ENCODE assay signal across 10 mouse cellular contexts in genomic region chr15:77003868-77004215, GRCm38 (mm10). TPM values are rescaled to one million over a fixed set of nuclear protein-coding genes. Genes with fewer than 3 reads are reported as not detected.
A peak's percentile ranks its signal among the peaks of the same experiment; 100 is the strongest.
DNase-seq lines count a peak whose midpoint lies in the region; ATAC-seq and TF ChIP-seq lines count a peak whose summit lies in the region.
"Had no signal": no experiment of that assay in that cellular context is flagged by ENCODE, and none has a peak within 500 bp of the region (broad histone marks: within the 10 kb centered on the region; RNA-seq: fewer than 3 reads in every experiment).

No protein-coding gene starts in this region.

- no peaks in the 10 kb centered on the region for H3K27me3 ChIP-seq in liver, adult 2 months (ENCODE audit: control insufficient read depth, insufficient read depth, low read length)
- H3K27me3 ChIP-seq in liver, embryonic 11.5 days (replicated peaks; ENCODE audit: control insufficient read depth, insufficient read depth, low read length): peaks cover 12% of the 10 kb centered on the region
- H3K27me3 ChIP-seq in heart, postnatal 0 days (ENCODE audit: control insufficient read depth, insufficient read depth, low read length): no peaks in the 10 kb centered on the region

- ATAC-seq in liver, embryonic 11.5 days (replicated peaks; ENCODE audit: low FRiP score): no peak
- peak; percentile 62 for ATAC-seq in heart, postnatal 0 days (ENCODE audit: insufficient read depth, low read depth)
- no peak for ATAC-seq in granulocyte monocyte progenitor cell, adult 5-6 weeks (replicated peaks; ENCODE audit: poor library complexity, severe bottlenecking)

- H3K4me1 ChIP-seq in liver, adult 2 months (ENCODE audit: control insufficient read depth, insufficient read depth, low read length): no peaks in the 10 kb centered on the region
- no peaks in the 10 kb centered on the region for H3K4me1 ChIP-seq in liver, embryonic 11.5 days (replicated peaks; ENCODE audit: control insufficient read depth, insufficient read depth, low read length)
- H3K4me1 ChIP-seq in cortical plate, adult 2 months (ENCODE audit: control insufficient read depth, insufficient read depth, low read length): no peaks in the 10 kb centered on the region
- no peaks in the 10 kb centered on the region for H3K4me1 ChIP-seq in heart, postnatal 0 days (ENCODE audit: control insufficient read depth, insufficient read depth)
- H3K4me1 ChIP-seq: midbrain, embryonic 12.5 days had no signal

- H3K79me2 ChIP-seq in liver, adult 2 months (ENCODE audit: control insufficient read depth, insufficient read depth, low read length): no peaks in the 10 kb centered on the region

- no peaks in the 10 kb centered on the region for H3K9me3 ChIP-seq in liver, embryonic 11.5 days (ENCODE audit: control insufficient read depth, low read length)
- no peaks in the 10 kb centered on the region for H3K9me3 ChIP-seq in heart, postnatal 0 days (replicated peaks; ENCODE audit: control insufficient read depth, low read length)
- H3K9me3 ChIP-seq: embryonic facial prominence, embryonic 12.5 days; midbrain, embryonic 12.5 days had no signal

- 0% methylated on average over 3 of the region's 3 CpGs for WGBS in liver, adult 2 months
- WGBS in liver, embryonic 11.5 days: 34% methylated on average over 3 of the region's 3 CpGs
- 6% methylated on average over 3 of the region's 3 CpGs for WGBS in heart, postnatal 0 days

- H3K9ac ChIP-seq in liver, adult 2 months (ENCODE audit: low read depth, low read length): no peak overlapping the region
- no peak overlapping the region for H3K9ac ChIP-seq in liver, embryonic 11.5 days (ENCODE audit: low read depth, low read length)
- H3K9ac ChIP-seq in heart, postnatal 0 days (replicated peaks; ENCODE audit: low read depth, low read length): no peak overlapping the region
- H3K9ac ChIP-seq: embryonic facial prominence, embryonic 12.5 days; midbrain, embryonic 12.5 days had no signal

- no peak for TF ChIP-seq POLR2A in liver, adult 2 months (IDR thresholded peaks at IDR 0.05; ENCODE audit: extremely low read depth, insufficient read depth, low read length)
- TF ChIP-seq POLR2A in cortical plate, adult 2 months (IDR thresholded peaks at IDR 0.05; ENCODE audit: extremely low read depth, insufficient read depth, low read length): no peak

- no peak overlapping the region for H3K4me3 ChIP-seq in liver, adult 2 months (ENCODE audit: insufficient read depth, low read depth, low read length)
- no peak overlapping the region for H3K4me3 ChIP-seq in liver, embryonic 11.5 days (ENCODE audit: low read depth, low read length)
- H3K4me3 ChIP-seq in cortical plate, adult 2 months (ENCODE audit: insufficient read depth, low read length): no peak overlapping the region
- H3K4me3 ChIP-seq in heart, postnatal 0 days (ENCODE audit: low read depth, low read length): no peak overlapping the region
- H3K4me3 ChIP-seq: embryonic facial prominence, embryonic 12.5 days; midbrain, embryonic 12.5 days had no signal

- no peaks in the 10 kb centered on the region for H3K36me3 ChIP-seq in liver, adult 2 months (ENCODE audit: control insufficient read depth, insufficient read depth, low read length)
- H3K36me3 ChIP-seq in liver, embryonic 11.5 days (ENCODE audit: control insufficient read depth, insufficient read depth, low read length): no peaks in the 10 kb centered on the region
- no peaks in the 10 kb centered on the region for H3K36me3 ChIP-seq in heart, postnatal 0 days (replicated peaks; ENCODE audit: control insufficient read depth, insufficient read depth, low read length)
- H3K36me3 ChIP-seq: embryonic facial prominence, embryonic 12.5 days; midbrain, embryonic 12.5 days had no signal

- peak; percentile 92 for TF ChIP-seq CTCF in liver, adult 2 months (IDR thresholded peaks at IDR 0.05; ENCODE audit: low read depth, low read length)
- peak; percentile 91 for TF ChIP-seq CTCF in cortical plate, adult 2 months (IDR thresholded peaks at IDR 0.05; ENCODE audit: extremely low read depth, insufficient read depth, low read length)
- TF ChIP-seq CTCF in heart, postnatal 0 days (IDR thresholded peaks at IDR 0.05; ENCODE audit: low read depth): peak; percentile 91

- H3K4me2 ChIP-seq in liver, embryonic 11.5 days: no peak overlapping the region
- H3K4me2 ChIP-seq in heart, postnatal 0 days (ENCODE audit: low read depth, low read length): no peak overlapping the region
- H3K4me2 ChIP-seq: embryonic facial prominence, embryonic 12.5 days; midbrain, embryonic 12.5 days had no signal

- no peak overlapping the region for H3K27ac ChIP-seq in liver, adult 2 months (replicated peaks; ENCODE audit: insufficient read depth, low read depth, low read length)
- no peak overlapping the region for H3K27ac ChIP-seq in liver, embryonic 11.5 days (ENCODE audit: low read depth, low read length)
- H3K27ac ChIP-seq in cortical plate, adult 2 months (ENCODE audit: insufficient read depth, low read length): no peak overlapping the region
- peak overlapping the region; percentile 30 for H3K27ac ChIP-seq in heart, postnatal 0 days (ENCODE audit: low read depth)
- H3K27ac ChIP-seq: embryonic facial prominence, embryonic 12.5 days; midbrain, embryonic 12.5 days had no signal

- no peak for TF ChIP-seq EP300 in heart, postnatal 0 days (IDR thresholded peaks at IDR 0.05; ENCODE audit: low read depth)

- peak; percentile 32 for DNase-seq in liver, adult 2 months (ENCODE audit: extremely low read depth, low read depth, low spot score)
- no peak for DNase-seq in liver, embryonic 11.5 days (ENCODE audit: low spot score)
- DNase-seq in NIH3T3 (ENCODE audit: low read depth): peak; percentile 76
- no peak for DNase-seq in heart, postnatal 0 days (ENCODE audit: low spot score)
- DNase-seq in layer of hippocampus, postnatal 36 days: peak; percentile 38
- peak; percentile 33 for DNase-seq in retina, adult 2 months (ENCODE audit: low read depth, low spot score)

RNA-seq across cellular contexts. Expression of gene Apol6, which starts 40.7 kb away (rescaled TPM):
- total RNA-seq in liver, adult 2 months (2014; rRNA removed): 0.07 and 0.37 TPM in 2 replicates
- polyA plus RNA-seq in liver, adult 2 months (2012; rRNA removed): 0.04 TPM in 1 of 2 replicates, not detected in the other
- not detected in 2 replicates for polyA plus RNA-seq in liver, embryonic 11.5 days (2014; fragmentation: Nextera tagmentation; extraction: Ambion mirVana)
- polyA plus RNA-seq in cortical plate, adult 2 months (2012; rRNA removed): 0.10 and 0.11 TPM in 2 replicates
- not detected in 2 replicates for total RNA-seq in heart, postnatal 0 days (2014; rRNA removed; ENCODE audit: low replicate concordance)
- polyA plus RNA-seq in heart, postnatal 0 days (2015; fragmentation: Nextera tagmentation; extraction: Ambion mirVana): 0.11 TPM in 2 replicates
- total RNA-seq in layer of hippocampus, postnatal 36 days (2021): not detected
- not detected in 2 replicates for total RNA-seq in granulocyte monocyte progenitor cell, adult 5-6 weeks (2014; fragmentation: Nextera tagmentation)
- total RNA-seq in granulocyte monocyte progenitor cell, adult 5-6 weeks (2017): not detected in 2 replicates
- polyA plus RNA-seq: midbrain, embryonic 12.5 days had no signal

RNA-seq across cellular contexts. Expression of gene Mb, which starts 46.6 kb away (rescaled TPM):
- total RNA-seq in liver, adult 2 months (2014; rRNA removed): 0.54 and 7.1 TPM in 2 replicates
- 0.39 TPM in 1 of 2 replicates, not detected in the other for polyA plus RNA-seq in liver, adult 2 months (2012; rRNA removed)
- polyA plus RNA-seq in liver, embryonic 11.5 days (2014; fragmentation: Nextera tagmentation; extraction: Ambion mirVana): 0.29 and 0.56 TPM in 2 replicates
- polyA plus RNA-seq in cortical plate, adult 2 months (2012; rRNA removed): 0.15 and 0.26 TPM in 2 replicates
- 4,504 and 5,889 TPM in 2 replicates for total RNA-seq in heart, postnatal 0 days (2014; rRNA removed; ENCODE audit: low replicate concordance)
- 3,958 and 4,151 TPM in 2 replicates for polyA plus RNA-seq in heart, postnatal 0 days (2015; fragmentation: Nextera tagmentation; extraction: Ambion mirVana)
- under 1 TPM in 1 of 2 experiments, not detected in 1; 0.37 TPM for total RNA-seq in layer of hippocampus, postnatal 36 days (2021)
- not detected in 2 replicates for total RNA-seq in granulocyte monocyte progenitor cell, adult 5-6 weeks (2014; fragmentation: Nextera tagmentation)
- not detected in 2 replicates for total RNA-seq in granulocyte monocyte progenitor cell, adult 5-6 weeks (2017)
- polyA plus RNA-seq: midbrain, embryonic 12.5 days had no signal

RNA-seq across cellular contexts. Expression of gene 1110038F14Rik, which starts 55.5 kb away (rescaled TPM):
- total RNA-seq in liver, adult 2 months (2014; rRNA removed): 5.2 and 5.5 TPM in 2 replicates
- 5.2 and 5.3 TPM in 2 replicates for polyA plus RNA-seq in liver, adult 2 months (2012; rRNA removed)
- 58.5 and 64.9 TPM in 2 replicates for polyA plus RNA-seq in liver, embryonic 11.5 days (2014; fragmentation: Nextera tagmentation; extraction: Ambion mirVana)
- polyA plus RNA-seq in cortical plate, adult 2 months (2012; rRNA removed): 29.3 and 30.0 TPM in 2 replicates
- total RNA-seq in heart, postnatal 0 days (2014; rRNA removed; ENCODE audit: low replicate concordance): 2.6 and 13.4 TPM in 2 replicates
- polyA plus RNA-seq in heart, postnatal 0 days (2015; fragmentation: Nextera tagmentation; extraction: Ambion mirVana): 35.1 and 36.9 TPM in 2 replicates
- 10 to 100 TPM; 27.8 to 28.1 TPM for total RNA-seq in layer of hippocampus, postnatal 36 days (2021)
- total RNA-seq in granulocyte monocyte progenitor cell, adult 5-6 weeks (2014; fragmentation: Nextera tagmentation): 30.4 and 44.8 TPM in 2 replicates
- 36.8 and 39.8 TPM in 2 replicates for total RNA-seq in granulocyte monocyte progenitor cell, adult 5-6 weeks (2017)

Comparison
In these comparisons a context has a peak if more than half of its experiments do, and no peak if none do; other contexts are left out.
1. DNase-seq: peak in liver, adult 2 months (single experiment), NIH3T3 (single experiment), layer of hippocampus, postnatal 36 days (2 of 2) and retina, adult 2 months (single experiment); none in liver, embryonic 11.5 days (single experiment) and heart, postnatal 0 days (single experiment).
2. RNA of gene Mb, which starts 46.6 kb away (total RNA-seq): 4,504 to 5,889 TPM in heart, postnatal 0 days; 0.54 to 7.1 TPM in liver, adult 2 months, 0.37 TPM in layer of hippocampus, postnatal 36 days and not detected in granulocyte monocyte progenitor cell, adult 5-6 weeks; every median in the first group is over 100 times any median in the second.
3. Peak in every context shown above with its lines, with median percentiles within 50 percentile points of each other: CTCF ChIP-seq.